Mouse (Mus musculus): ENCODE data around the gene Magi1. TPM values are rescaled to one million over a fixed set of nuclear protein-coding genes. Genes with fewer than 3 reads are reported as not detected.

Magi1 gene
- total RNA-seq, 1 experiment from 2014 or later: 0.20 TPM

GRCm38 (mm10) chr6:94264183-94264941 is 19.4 kb downstream of the Magi1 start:
- no peak for ATAC-seq (replicated peaks in 1 of 2; ENCODE audit: insufficient read depth in 1 of 2, low FRiP score in 2 of 2, low TSS enrichment in 1 of 2, low read depth in 1 of 2, poor library complexity in 2 of 2, severe bottlenecking in 2 of 2)

GRCm38 (mm10) chr6:94260831-94261230 is 22.9 kb downstream of the Magi1 start:
- 0 out of 4 replicates have a peak, but pooled peaks of 1 of the 2 experiments have one; percentile 29 for ATAC-seq (replicated peaks in 1 of 2; ENCODE audit: insufficient read depth in 1 of 2, low FRiP score in 2 of 2, low TSS enrichment in 1 of 2, low read depth in 1 of 2, poor library complexity in 2 of 2, severe bottlenecking in 2 of 2)

GRCm38 (mm10) chr6:94259981-94260380 is 23.7 kb downstream of the Magi1 start:
- ATAC-seq (replicated peaks in 1 of 2; ENCODE audit: insufficient read depth in 1 of 2, low FRiP score in 2 of 2, low TSS enrichment in 1 of 2, low read depth in 1 of 2, poor library complexity in 2 of 2, severe bottlenecking in 2 of 2): no peak

- no peak for ATAC-seq (replicated peaks in 1 of 2; ENCODE audit: insufficient read depth in 1 of 2, low FRiP score in 2 of 2, low TSS enrichment in 1 of 2, low read depth in 1 of 2, poor library complexity in 2 of 2, severe bottlenecking in 2 of 2)
Measured at GRCm38 (mm10) chr6:94257831-94258173, 25.9 kb downstream of the Magi1 start.

GRCm38 (mm10) chr6:94256982-94257830 is 26.5 kb downstream of the Magi1 start:
- ATAC-seq (replicated peaks in 1 of 2; ENCODE audit: insufficient read depth in 1 of 2, low FRiP score in 2 of 2, low TSS enrichment in 1 of 2, low read depth in 1 of 2, poor library complexity in 2 of 2, severe bottlenecking in 2 of 2): no peak

GRCm38 (mm10) chr6:94253943-94254342 is 29.8 kb downstream of the Magi1 start:
- peak; percentile 100 for ATAC-seq (replicated peaks in 1 of 2; ENCODE audit: insufficient read depth in 1 of 2, low FRiP score in 2 of 2, low TSS enrichment in 1 of 2, low read depth in 1 of 2, poor library complexity in 2 of 2, severe bottlenecking in 2 of 2)

- no peak for ATAC-seq (replicated peaks in 1 of 2; ENCODE audit: insufficient read depth in 1 of 2, low FRiP score in 2 of 2, low TSS enrichment in 1 of 2, low read depth in 1 of 2, poor library complexity in 2 of 2, severe bottlenecking in 2 of 2)
Measured at GRCm38 (mm10) chr6:94251358-94251945, 32.3 kb downstream of the Magi1 start.

- ATAC-seq (replicated peaks in 1 of 2; ENCODE audit: insufficient read depth in 1 of 2, low FRiP score in 2 of 2, low TSS enrichment in 1 of 2, low read depth in 1 of 2, poor library complexity in 2 of 2, severe bottlenecking in 2 of 2): no peak
Measured at GRCm38 (mm10) chr6:94249286-94249790, 34.4 kb downstream of the Magi1 start.

GRCm38 (mm10) chr6:94241251-94241650 is 42.5 kb downstream of the Magi1 start:
- ATAC-seq (replicated peaks in 1 of 2; ENCODE audit: insufficient read depth in 1 of 2, low FRiP score in 2 of 2, low TSS enrichment in 1 of 2, low read depth in 1 of 2, poor library complexity in 2 of 2, severe bottlenecking in 2 of 2): no peak

- ATAC-seq (replicated peaks in 1 of 2; ENCODE audit: insufficient read depth in 1 of 2, low FRiP score in 2 of 2, low TSS enrichment in 1 of 2, low read depth in 1 of 2, poor library complexity in 2 of 2, severe bottlenecking in 2 of 2): no peak
Measured at GRCm38 (mm10) chr6:94238643-94239042, 45.1 kb downstream of the Magi1 start.

GRCm38 (mm10) chr6:94236899-94237298 is 46.8 kb downstream of the Magi1 start:
- no peak for ATAC-seq (replicated peaks in 1 of 2; ENCODE audit: insufficient read depth in 1 of 2, low FRiP score in 2 of 2, low TSS enrichment in 1 of 2, low read depth in 1 of 2, poor library complexity in 2 of 2, severe bottlenecking in 2 of 2)

- no peak for ATAC-seq (replicated peaks in 1 of 2; ENCODE audit: insufficient read depth in 1 of 2, low FRiP score in 2 of 2, low TSS enrichment in 1 of 2, low read depth in 1 of 2, poor library complexity in 2 of 2, severe bottlenecking in 2 of 2)
Measured at GRCm38 (mm10) chr6:94232243-94232785, 51.4 kb downstream of the Magi1 start.

- ATAC-seq (replicated peaks in 1 of 2; ENCODE audit: insufficient read depth in 1 of 2, low FRiP score in 2 of 2, low TSS enrichment in 1 of 2, low read depth in 1 of 2, poor library complexity in 2 of 2, severe bottlenecking in 2 of 2): no peak
Measured at GRCm38 (mm10) chr6:94231831-94232230, 51.9 kb downstream of the Magi1 start.

- no peak for ATAC-seq (replicated peaks in 1 of 2; ENCODE audit: insufficient read depth in 1 of 2, low FRiP score in 2 of 2, low TSS enrichment in 1 of 2, low read depth in 1 of 2, poor library complexity in 2 of 2, severe bottlenecking in 2 of 2)
Measured at GRCm38 (mm10) chr6:94231367-94231766, 52.4 kb downstream of the Magi1 start.

GRCm38 (mm10) chr6:94230918-94231317 is 52.8 kb downstream of the Magi1 start:
- ATAC-seq (replicated peaks in 1 of 2; ENCODE audit: insufficient read depth in 1 of 2, low FRiP score in 2 of 2, low TSS enrichment in 1 of 2, low read depth in 1 of 2, poor library complexity in 2 of 2, severe bottlenecking in 2 of 2): no peak

- no peak for ATAC-seq (replicated peaks in 1 of 2; ENCODE audit: insufficient read depth in 1 of 2, low FRiP score in 2 of 2, low TSS enrichment in 1 of 2, low read depth in 1 of 2, poor library complexity in 2 of 2, severe bottlenecking in 2 of 2)
Measured at GRCm38 (mm10) chr6:94230129-94230528, 53.6 kb downstream of the Magi1 start.

- ATAC-seq (replicated peaks in 1 of 2; ENCODE audit: insufficient read depth in 1 of 2, low FRiP score in 2 of 2, low TSS enrichment in 1 of 2, low read depth in 1 of 2, poor library complexity in 2 of 2, severe bottlenecking in 2 of 2): no peak
Measured at GRCm38 (mm10) chr6:94226262-94226661, 57.5 kb downstream of the Magi1 start.

GRCm38 (mm10) chr6:94225832-94226231 is 57.9 kb downstream of the Magi1 start:
- no peak for ATAC-seq (replicated peaks in 1 of 2; ENCODE audit: insufficient read depth in 1 of 2, low FRiP score in 2 of 2, low TSS enrichment in 1 of 2, low read depth in 1 of 2, poor library complexity in 2 of 2, severe bottlenecking in 2 of 2)
